Mouse (Mus musculus): ENCODE data around the gene Ndufv1.
"Not testable (repeated sequence)": the region's sequence is repeated elsewhere in the genome, so short reads cannot be mapped to it uniquely, and the experiment has no call there.

Gene Ndufv1

DNA sequence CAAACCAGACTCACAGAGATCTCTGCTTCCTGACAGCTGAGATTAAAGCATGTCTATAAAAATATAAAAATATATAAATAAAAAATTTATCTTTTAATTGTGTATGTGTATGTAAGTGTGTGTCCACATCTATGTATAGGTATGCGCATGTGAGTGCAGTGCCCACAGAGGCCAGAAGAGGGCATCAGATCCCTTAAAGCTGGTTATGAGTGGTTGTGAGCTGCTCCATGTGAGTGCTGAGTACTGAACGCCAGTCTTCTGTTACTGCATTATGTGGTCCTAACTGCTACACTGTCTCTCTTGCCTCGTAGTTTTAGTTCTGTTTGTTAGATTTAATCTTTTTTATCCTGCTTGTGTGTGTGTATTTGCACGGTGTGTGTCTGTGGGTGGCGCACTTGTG lies 38.4 kb upstream of the Ndufv1 start:
- DNase-seq (ENCODE audit: low read depth, low spot score): peak; percentile 31
- H3K27me3 ChIP-seq (ENCODE audit: control insufficient read depth, insufficient read depth, low read length, poor library complexity, severe bottlenecking): no peaks in the 10 kb centered on the region
- no peaks in the 10 kb centered on the region for H3K36me3 ChIP-seq (ENCODE audit: control insufficient read depth, insufficient read depth, low read length, poor library complexity, severe bottlenecking)

DNA sequence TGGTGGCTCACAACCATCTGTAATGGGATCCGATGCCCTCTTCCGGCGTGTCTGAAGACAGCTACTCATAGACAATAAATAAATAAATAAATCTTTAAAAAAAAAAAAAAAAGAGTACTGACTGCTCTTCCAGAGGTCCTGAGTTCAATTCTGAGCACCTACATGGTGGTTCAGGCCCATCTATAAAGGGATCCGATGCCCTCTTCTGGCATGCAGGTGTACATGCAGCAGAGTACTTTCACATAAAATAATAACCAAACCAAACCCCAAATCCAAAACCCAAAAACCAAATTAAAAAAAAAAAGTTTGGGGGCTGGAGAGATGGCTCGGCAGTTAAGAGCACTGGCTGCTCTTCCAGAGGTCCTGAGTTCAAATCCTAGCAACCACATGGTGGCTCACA lies 36.5 kb upstream of the Ndufv1 start:
- not testable (repeated sequence) for DNase-seq (ENCODE audit: low read depth, low spot score); H3K27me3 ChIP-seq (ENCODE audit: control insufficient read depth, insufficient read depth, low read length, poor library complexity, severe bottlenecking)

DNA sequence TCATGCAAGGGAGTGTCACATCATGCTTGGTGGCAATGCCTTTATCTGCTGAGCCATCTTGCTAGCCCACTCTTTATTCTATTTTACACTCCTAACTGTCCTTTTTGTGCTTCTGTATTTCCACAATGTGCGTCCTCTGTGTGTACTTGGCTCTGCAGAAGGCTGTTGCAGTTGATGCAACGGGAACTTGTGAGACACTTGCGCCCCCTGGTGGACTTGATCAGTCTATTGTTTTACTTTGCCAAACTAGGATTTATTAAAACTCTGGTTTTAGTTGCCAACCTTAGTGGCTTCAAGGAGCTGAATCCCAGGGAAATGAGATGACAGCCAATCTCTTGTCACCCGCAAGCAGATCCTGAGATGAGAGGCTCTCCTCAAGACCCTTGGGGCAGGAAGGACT lies 35.3 kb upstream of the Ndufv1 start:
- H3K27me3 ChIP-seq (ENCODE audit: control insufficient read depth, insufficient read depth, low read length, poor library complexity, severe bottlenecking): no peaks in the 10 kb centered on the region
- peak; percentile 92 for DNase-seq (ENCODE audit: low read depth, low spot score)
- H3K36me3 ChIP-seq (ENCODE audit: control insufficient read depth, insufficient read depth, low read length, poor library complexity, severe bottlenecking): no peaks in the 10 kb centered on the region

More for the DNA sequence above, 36.5 kb upstream of the Ndufv1 start:
- not testable (repeated sequence) for H3K36me3 ChIP-seq (ENCODE audit: control insufficient read depth, insufficient read depth, low read length, poor library complexity, severe bottlenecking)

DNA sequence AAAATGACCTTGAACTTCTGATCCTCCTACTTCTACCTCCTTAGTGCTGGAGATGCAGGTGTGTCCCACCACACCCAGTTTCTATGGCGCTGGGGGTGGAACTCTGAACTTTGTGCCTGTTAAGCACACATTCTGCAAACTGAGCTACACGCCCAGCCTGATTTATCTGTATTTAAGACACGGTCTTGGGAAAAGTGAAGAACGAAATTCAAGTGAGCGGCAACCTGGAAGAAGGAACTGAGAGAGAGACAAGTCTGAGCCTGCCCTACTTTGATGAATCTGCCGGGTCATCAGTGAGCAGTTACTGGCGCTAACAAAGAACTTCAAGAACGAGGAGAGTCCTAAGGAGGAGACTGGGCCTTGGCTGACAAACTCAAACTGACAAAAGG lies 34.3 kb upstream of the Ndufv1 start:
- no peaks in the 10 kb centered on the region for H3K36me3 ChIP-seq (ENCODE audit: control insufficient read depth, insufficient read depth, low read length, poor library complexity, severe bottlenecking)
- DNase-seq (ENCODE audit: low read depth, low spot score): no peak
- no peaks in the 10 kb centered on the region for H3K27me3 ChIP-seq (ENCODE audit: control insufficient read depth, insufficient read depth, low read length, poor library complexity, severe bottlenecking)

DNA sequence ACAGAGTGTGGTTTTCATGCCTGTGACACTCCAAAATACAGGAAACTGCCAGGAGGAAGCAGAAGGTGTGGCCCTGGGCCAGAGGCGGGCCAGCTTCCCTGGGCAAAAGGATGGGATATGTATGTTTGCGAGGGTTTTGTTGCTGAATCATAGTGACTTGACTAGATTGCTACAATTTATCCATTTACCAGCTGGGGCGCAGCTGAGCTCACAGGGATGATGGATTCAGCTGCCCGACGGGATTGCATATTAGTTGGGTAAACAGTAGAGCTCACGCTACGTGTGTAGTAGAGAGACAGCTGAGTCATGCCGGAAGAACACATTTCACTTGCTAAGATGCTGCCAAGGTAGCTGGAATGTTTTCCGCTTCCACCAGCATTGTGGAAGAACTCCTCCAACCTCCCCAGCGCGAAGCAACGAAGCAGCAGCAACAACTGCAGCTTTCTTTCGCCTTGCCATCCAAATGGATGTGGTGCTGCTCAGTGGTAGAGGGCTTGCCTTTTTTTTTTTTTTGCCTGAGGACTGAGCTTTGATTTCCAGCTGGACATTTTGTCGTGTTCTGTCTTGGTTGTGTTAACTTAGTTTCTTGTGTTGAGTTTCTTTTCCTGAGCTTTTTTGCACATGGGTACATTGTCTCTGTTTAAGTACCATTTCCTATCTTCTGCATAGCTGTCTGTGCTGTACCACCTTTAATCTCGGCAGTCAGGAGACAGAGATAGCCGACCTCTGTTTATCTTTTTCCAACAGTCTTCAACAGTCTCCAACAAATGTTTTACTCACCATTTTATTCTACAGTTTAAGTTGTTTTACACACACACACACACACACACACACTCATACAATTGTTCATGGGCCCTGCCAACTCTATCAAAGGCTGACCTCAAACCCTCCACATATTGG lies 33.6 kb upstream of the Ndufv1 start, which contains the start of gene Gstp2:
Gene Gstp2 (minus strand): TSS at position 58 of the 900 bp plus-strand sequence.
- no peaks in the 10 kb centered on the region for H3K27me3 ChIP-seq (ENCODE audit: control insufficient read depth, insufficient read depth, low read length, poor library complexity, severe bottlenecking)
- no peak for DNase-seq (ENCODE audit: low read depth, low spot score)
- H3K36me3 ChIP-seq (ENCODE audit: control insufficient read depth, insufficient read depth, low read length, poor library complexity, severe bottlenecking): no peaks in the 10 kb centered on the region

DNA sequence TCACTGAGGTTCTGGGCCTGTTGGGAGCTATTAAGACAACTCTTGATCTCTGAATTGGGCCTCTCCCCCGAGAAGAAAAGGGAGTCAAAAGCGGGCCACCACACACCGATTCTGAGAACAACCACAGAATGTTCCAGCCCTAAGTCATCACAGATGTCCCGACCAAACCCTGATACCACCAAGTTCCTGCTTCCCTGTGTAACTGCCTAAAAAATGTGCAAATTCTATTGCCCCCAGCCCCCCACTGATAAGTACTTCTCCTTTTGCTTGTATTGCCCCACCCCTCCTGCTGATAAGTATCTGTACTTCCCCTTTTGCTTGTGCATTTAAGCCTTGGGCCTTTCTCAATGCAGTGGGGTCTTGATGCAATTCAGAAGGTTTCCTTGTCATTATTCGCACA lies 31.5 kb upstream of the Ndufv1 start:
- H3K27me3 ChIP-seq (ENCODE audit: control insufficient read depth, insufficient read depth, low read length, poor library complexity, severe bottlenecking); H3K36me3 ChIP-seq (ENCODE audit: control insufficient read depth, insufficient read depth, low read length, poor library complexity, severe bottlenecking): not testable (repeated sequence)
- peak; percentile 32 for DNase-seq (ENCODE audit: low read depth, low spot score)

DNA sequence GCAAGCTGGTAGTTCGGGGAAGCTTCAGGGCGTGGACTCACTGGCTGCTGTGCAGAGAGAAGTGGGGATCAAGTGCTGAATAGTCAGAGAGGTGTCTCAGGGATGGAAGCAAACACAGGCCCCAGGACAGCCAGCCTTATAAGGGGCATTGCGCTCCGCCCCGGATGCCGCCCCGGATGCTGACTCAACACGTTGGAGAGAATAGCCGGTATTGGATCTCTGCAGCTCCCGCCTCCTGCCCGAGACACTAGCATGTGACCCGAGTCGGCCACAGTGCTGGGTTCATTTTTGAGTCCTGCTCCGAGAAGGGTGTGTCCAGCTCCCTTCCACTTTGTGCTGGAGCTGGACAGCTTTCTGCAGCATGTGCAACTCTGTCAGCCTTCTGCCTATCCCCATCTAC lies 29.5 kb upstream of the Ndufv1 start:
- no peak for DNase-seq (ENCODE audit: low read depth, low spot score)
- Histone ChIP-seq H3K27me3 (ENCODE audit: control insufficient read depth, insufficient read depth, low read length, poor library complexity, severe bottlenecking) (no peaks in the 10 kb centered on the region), H3K36me3 (ENCODE audit: control insufficient read depth, insufficient read depth, low read length, poor library complexity, severe bottlenecking) (no peaks in the 10 kb centered on the region)

DNA sequence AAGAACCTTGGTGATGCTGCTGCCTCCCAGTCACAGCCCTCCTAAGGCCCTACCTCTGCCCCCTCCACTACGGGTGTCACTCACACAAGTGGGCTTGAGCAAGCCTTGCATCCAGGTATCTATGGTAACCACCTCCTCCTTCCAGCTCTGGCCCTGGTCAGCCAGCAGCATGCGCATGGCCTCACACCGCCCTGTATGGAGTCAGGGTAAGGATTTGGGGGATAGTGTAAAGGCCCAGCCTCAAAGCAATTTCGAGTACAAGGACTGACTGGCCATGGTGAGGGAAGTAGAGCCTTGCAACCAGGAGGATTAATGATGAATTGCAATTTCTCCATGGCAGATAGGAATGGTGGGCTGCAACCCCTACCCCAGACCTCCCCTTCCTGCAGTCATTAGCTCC lies 28.9 kb upstream of the Ndufv1 start:
- H3K27me3 ChIP-seq (ENCODE audit: control insufficient read depth, insufficient read depth, low read length, poor library complexity, severe bottlenecking); H3K36me3 ChIP-seq (ENCODE audit: control insufficient read depth, insufficient read depth, low read length, poor library complexity, severe bottlenecking); DNase-seq (ENCODE audit: low read depth, low spot score): not testable (repeated sequence)

DNA sequence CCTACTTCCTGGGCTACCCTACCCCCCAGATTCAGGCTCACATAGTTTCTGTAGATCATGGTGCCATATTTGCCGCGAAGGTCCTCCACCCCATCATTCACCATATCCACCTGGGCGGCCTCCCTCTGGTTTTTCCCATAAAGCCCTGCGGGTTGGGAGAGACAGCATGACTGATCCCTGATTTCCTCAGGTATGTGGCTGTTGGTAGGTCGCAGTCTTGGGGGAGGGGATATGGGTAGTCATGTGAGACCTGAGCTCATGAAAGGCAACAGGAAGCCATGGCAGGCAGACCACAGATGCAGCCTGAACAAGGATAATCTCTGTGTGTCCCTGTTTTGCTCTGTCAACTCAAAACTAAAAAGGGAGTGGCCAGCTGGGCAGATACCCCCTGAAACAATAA lies 28.3 kb upstream of the Ndufv1 start:
- not testable (repeated sequence) for H3K27me3 ChIP-seq (ENCODE audit: control insufficient read depth, insufficient read depth, low read length, poor library complexity, severe bottlenecking); DNase-seq (ENCODE audit: low read depth, low spot score); H3K36me3 ChIP-seq (ENCODE audit: control insufficient read depth, insufficient read depth, low read length, poor library complexity, severe bottlenecking)

DNA sequence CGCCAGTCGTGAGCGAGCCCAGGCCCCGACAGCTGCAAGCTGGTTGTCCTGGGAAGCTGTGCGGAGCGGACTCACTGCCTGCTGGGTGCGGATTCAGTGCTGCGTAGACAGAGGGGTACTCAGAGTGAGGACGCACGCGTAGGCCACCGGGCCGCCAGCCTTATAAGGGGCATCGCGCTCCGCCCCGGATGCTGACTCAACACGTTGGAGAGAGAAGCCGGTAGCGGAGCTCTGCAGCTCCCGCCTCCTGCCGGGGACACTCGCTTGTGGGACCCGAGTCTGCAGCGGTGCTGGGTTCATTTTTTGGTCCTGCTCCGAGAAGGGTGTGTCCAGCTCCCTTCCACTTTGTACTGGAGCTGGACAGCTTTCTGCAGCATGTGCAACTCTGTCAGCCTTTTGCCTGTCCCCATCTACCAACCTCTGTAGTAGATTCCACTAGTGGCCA lies 25.2 kb upstream of the Ndufv1 start, which contains the start of gene Gstp1:
Gene Gstp1 (minus strand): TSS at position 198 of the 445 bp plus-strand sequence.
- peak; percentile 83 for DNase-seq (ENCODE audit: low read depth, low spot score)
- H3K36me3 ChIP-seq (ENCODE audit: control insufficient read depth, insufficient read depth, low read length, poor library complexity, severe bottlenecking): no peaks in the 10 kb centered on the region

DNA sequence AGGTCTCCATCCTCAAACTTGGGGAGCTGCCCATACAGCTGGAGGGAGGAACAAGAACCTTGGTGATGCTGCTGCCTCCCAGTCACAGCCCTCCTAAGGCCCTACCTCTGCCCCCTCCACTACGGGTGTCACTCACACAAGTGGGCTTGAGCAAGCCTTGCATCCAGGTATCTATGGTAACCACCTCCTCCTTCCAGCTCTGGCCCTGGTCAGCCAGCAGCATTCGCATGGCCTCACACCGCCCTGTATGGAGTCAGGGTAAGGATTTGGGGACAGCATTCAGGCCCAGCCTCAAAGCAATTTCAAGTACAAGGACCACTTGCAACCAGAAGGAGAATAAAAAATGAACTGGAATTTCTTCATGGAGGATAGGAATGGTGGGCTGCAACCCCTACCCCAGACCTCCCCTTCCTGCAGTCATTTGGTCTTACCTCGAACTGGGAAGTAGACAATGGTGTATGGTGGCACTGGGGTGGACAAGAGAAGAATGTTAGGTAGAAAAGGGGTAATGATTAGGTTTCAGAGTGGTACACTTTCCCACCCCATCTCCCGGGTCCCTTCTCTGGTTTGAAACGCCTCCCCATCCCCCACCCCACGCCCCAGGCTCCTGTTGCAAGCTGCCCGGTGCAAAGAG lies 24.7 kb upstream of the Ndufv1 start:
- not testable (repeated sequence) for H3K27me3 ChIP-seq (ENCODE audit: control insufficient read depth, insufficient read depth, low read length, poor library complexity, severe bottlenecking); DNase-seq (ENCODE audit: low read depth, low spot score); H3K36me3 ChIP-seq (ENCODE audit: control insufficient read depth, insufficient read depth, low read length, poor library complexity, severe bottlenecking)

More for the DNA sequence above, 25.2 kb upstream of the Ndufv1 start, which contains the start of gene Gstp1:
- no peaks in the 10 kb centered on the region for H3K27me3 ChIP-seq (ENCODE audit: control insufficient read depth, insufficient read depth, low read length, poor library complexity, severe bottlenecking)

DNA sequence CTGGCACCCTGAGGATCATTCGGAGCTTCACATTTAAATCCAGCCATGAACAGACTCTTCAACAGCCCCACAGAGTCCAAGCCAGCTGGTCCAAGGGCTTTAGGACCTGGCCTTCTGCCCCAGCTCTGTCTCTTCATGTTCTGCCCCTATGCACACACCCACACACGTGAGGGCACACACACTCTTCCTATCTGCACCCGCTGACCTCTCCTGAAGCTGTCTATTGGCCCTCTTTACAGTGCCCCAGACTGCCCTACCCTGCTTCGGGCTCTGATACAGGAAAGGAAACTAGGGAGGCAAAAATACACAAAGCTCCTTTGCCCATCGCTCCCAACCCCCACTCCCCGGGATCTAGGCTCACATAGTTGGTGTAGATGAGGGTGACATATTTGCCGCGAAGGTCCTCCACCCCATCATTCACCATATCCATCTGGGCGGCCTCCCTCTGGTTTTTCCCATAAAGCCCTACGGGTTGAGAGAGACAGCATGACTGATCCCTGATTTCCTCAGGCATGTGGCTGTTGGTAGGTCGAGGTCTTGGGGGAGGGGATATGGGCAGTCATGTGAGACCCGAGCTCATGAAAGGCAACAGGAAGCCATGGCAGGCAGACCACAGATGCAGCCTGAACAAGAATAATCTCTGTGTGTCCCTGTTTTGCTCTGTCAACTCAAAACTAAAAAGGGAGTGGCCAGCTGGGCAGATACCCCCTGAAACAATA lies 23.9 kb upstream of the Ndufv1 start:
- no peak for DNase-seq (ENCODE audit: low read depth, low spot score)
- Histone ChIP-seq H3K36me3 (ENCODE audit: control insufficient read depth, insufficient read depth, low read length, poor library complexity, severe bottlenecking) (no peaks in the 10 kb centered on the region), H3K27me3 (ENCODE audit: control insufficient read depth, insufficient read depth, low read length, poor library complexity, severe bottlenecking) (no peaks in the 10 kb centered on the region)

DNA sequence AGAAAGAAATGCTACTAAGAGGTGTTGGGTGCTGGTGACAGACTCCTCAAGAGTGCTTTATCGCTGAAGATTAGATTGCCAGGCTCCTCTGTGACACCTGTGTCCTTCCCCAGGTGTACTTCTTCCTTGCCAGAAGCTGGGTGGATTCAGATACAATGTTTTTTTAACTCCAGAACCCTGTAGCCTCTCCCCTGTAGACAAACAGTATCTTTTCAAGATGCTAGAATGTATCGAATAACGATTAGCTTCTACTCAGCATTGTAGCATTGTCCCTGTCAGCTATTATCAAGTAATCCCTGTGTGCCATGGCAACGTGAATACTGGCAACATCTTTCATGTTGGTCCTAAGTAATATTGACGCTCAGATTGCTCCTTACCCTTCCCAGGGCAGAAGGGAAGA lies 21.1 kb upstream of the Ndufv1 start:
- DNase-seq (ENCODE audit: low read depth, low spot score): no peak
- H3K36me3 ChIP-seq (ENCODE audit: control insufficient read depth, insufficient read depth, low read length, poor library complexity, severe bottlenecking): no peaks in the 10 kb centered on the region
- H3K27me3 ChIP-seq (ENCODE audit: control insufficient read depth, insufficient read depth, low read length, poor library complexity, severe bottlenecking): no peaks in the 10 kb centered on the region

DNA sequence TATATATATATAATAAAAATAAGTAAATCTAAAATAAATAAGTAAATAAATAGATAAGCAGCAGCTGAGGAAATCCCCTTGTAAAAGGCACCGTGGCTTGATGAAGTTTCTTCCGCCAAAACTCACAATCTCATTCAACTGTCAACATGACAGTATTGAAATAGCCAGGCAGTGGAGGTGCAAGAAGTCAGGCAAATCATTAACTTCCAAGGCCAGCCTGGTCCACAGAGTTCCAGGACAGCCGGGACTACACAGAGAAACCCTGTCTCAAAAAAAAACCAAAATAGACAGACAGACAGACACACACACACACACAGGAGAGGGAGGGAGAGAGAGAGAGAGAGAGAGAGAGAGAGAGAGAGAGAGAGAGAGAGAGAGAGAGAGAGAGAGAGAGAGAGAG lies 20.7 kb upstream of the Ndufv1 start:
- Histone ChIP-seq H3K27me3 (ENCODE audit: control insufficient read depth, insufficient read depth, low read length, poor library complexity, severe bottlenecking) (no peaks in the 10 kb centered on the region), H3K36me3 (ENCODE audit: control insufficient read depth, insufficient read depth, low read length, poor library complexity, severe bottlenecking) (no peaks in the 10 kb centered on the region)
- DNase-seq (ENCODE audit: low read depth, low spot score): no peak

DNA sequence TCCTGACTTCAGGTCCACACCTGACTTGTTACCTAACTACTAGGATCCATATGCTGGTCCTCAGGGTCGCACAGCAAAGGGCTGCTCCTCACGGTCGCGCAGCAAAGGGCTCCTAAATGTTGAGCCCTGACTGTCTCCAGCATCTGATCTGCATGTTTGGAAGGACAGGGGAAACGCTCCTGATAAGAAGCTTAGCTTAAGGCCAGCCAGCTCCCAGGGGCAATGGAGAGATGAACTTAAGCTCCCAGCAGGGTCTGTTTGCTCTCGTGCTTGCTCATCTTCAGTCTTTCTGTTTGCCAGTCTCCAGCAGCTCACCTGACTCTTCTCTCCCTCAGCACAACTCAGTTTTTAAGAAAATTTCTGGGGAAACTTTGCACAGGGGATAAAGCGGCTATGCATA lies 20.1 kb upstream of the Ndufv1 start:
- DNase-seq (ENCODE audit: low read depth, low spot score): no peak
- Histone ChIP-seq H3K36me3 (ENCODE audit: control insufficient read depth, insufficient read depth, low read length, poor library complexity, severe bottlenecking) (no peaks in the 10 kb centered on the region), H3K27me3 (ENCODE audit: control insufficient read depth, insufficient read depth, low read length, poor library complexity, severe bottlenecking) (no peaks in the 10 kb centered on the region)

All from splenic B cell, adult 2 months (primary cell).